Mouse (Mus musculus) liver, adult 2 months (tissue): ENCODE measurements around the gene Fam131b.

Experiments used
- CTCF ChIP-seq: fragments of 200-500 bp; IDR thresholded peaks from 2 replicates; pipeline ENCODE4 v1.5.1; 2011; ENCODE audit warnings: low read depth, low read length, control low read depth
- POLR2A ChIP-seq: fragments of 200-500 bp; IDR thresholded peaks from 2 replicates; pipeline ENCODE4 v1.6.1; 2011; ENCODE audit warnings: low read length, control low read depth; ENCODE audit not compliant: insufficient read depth; ENCODE audit errors: extremely low read depth

GRCm38 (mm10) chr6:42361041-42361895 lies 36.8 kb upstream of the Fam131b start:
- no peak for TF ChIP-seq CTCF
- TF ChIP-seq POLR2A, result no peak
